Mouse (Mus musculus): ENCODE results near the gene Tmem159. TPM values are rescaled to one million over a fixed set of nuclear protein-coding genes. Genes with fewer than 3 reads are reported as not detected.

Gene Tmem159
- 9.9 TPM for polyA plus RNA-seq (2012; fragmentation: generic; extraction: Trizol)

DNA sequence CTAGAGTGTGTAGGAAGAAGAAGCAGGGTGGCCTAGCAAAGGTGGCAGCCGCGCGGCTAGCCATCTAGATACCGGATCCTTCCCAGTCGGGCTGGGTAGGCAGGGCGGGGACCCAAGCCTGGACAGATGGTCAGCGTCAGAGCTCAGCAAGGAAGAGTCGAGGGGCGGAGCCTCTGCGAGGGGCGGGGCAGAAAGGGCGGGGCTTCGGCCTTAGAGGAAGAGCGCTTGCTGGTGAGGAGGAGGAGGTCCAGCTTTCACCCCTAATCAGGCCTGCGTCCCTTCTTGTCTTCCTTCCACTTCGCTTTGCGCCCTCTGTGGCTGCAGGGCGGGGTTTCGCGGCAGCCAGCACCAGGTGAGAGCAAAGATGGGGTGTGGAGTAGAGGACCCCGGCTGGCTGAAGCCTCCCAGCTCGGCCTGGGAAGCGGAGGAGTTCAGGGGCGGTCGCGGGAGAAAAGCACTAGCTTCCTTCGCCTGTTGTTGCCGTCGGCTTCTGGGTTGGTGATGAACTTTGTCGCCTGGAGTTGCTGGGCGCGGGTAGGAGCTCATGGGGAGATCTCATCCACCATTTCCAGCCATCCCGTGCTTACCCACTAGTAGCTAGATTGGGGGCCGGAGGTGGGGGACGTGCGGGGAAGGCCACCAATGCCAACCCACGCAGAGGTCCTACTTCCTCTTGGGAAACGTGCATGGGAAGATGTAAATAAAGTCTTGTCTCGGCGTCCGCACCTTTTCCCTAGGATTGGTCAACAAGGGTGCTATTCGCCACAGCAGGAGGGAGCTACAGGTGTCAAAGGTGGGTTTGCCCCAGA lies at the start of gene Tmem159:
Tmem159 (plus strand) TSS at position 190 of the 809 bp plus-strand sequence.
- H3ac ChIP-seq (ENCODE audit: control insufficient read depth, insufficient read length) = no peak within 1 kb of the TSS
- H3K4me3 ChIP-seq = peak within 1 kb of the TSS; percentile 40
- TF ChIP-seq USF1 (IDR thresholded peaks at IDR 0.05; ENCODE audit: low read depth) = no peak
- TF ChIP-seq CEBPB (IDR thresholded peaks at IDR 0.05; ENCODE audit: insufficient read depth, poor library complexity, severe bottlenecking) = no peak
- no peak for TF ChIP-seq MAX (IDR thresholded peaks at IDR 0.05; ENCODE audit: low read depth)
- TF ChIP-seq POLR2AphosphoS2 (IDR thresholded peaks at IDR 0.05; ENCODE audit: insufficient read length, low read depth) = peak; percentile 63
- no peak for TF ChIP-seq REST (IDR thresholded peaks at IDR 0.05; ENCODE audit: insufficient read depth, insufficient read length)
- peak in 2 of 3 experiments; percentile 10 to 65 for TF ChIP-seq MYOG (IDR thresholded peaks at IDR 0.05; ENCODE audit: control insufficient read depth in 1 of 3, insufficient read depth in 1 of 3, insufficient read length in 2 of 3, low read depth in 2 of 3)
- peak in 2 of 3 experiments; percentile 31 to 52 for TF ChIP-seq MYOD1 (IDR thresholded peaks at IDR 0.05; ENCODE audit: control insufficient read depth in 1 of 3, insufficient read length in 2 of 3, low read depth in 2 of 3)
- peak; percentile 70 for TF ChIP-seq POLR2A (IDR thresholded peaks at IDR 0.05; ENCODE audit: insufficient read length, low read depth)
- no peaks in the 10 kb centered on the region for H3K27me3 ChIP-seq (ENCODE audit: control insufficient read depth, insufficient read depth, insufficient read length)
- peak within 1 kb of the TSS; percentile 76 for H3K4me2 ChIP-seq (ENCODE audit: low read depth)
- H3K36me3 ChIP-seq (ENCODE audit: control insufficient read depth, insufficient read depth) = no peaks in the 10 kb centered on the region
- no peaks in the 10 kb centered on the region for H3K79me2 ChIP-seq (ENCODE audit: control insufficient read depth, insufficient read depth)

DNA sequence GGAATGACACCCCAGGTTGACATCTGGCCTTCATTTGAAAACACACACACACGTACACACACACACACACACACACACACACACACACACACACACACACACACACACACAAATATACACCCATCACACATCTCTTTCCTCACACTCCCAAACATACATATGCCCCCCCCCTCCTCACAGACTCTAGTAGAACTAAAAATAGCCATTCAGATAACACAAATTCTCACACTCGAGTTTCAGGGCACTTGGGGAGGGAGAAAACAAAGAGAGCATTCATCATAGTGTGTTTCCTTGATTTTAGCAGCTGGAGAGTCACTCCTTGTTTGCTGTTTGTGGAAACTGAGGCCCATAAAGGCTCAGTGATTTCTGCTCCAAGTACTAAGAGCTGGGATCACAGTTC lies 48.1 kb upstream of the Tmem159 start:
- H3K79me2 ChIP-seq (ENCODE audit: control insufficient read depth, insufficient read depth) = no peaks in the 10 kb centered on the region
- no peak for TF ChIP-seq MYOD1 (IDR thresholded peaks at IDR 0.05; ENCODE audit: control insufficient read depth in 1 of 3, insufficient read length in 2 of 3, low read depth in 2 of 3)
- no peak for TF ChIP-seq POLR2AphosphoS2 (IDR thresholded peaks at IDR 0.05; ENCODE audit: insufficient read length, low read depth)
- TF ChIP-seq SRF (IDR thresholded peaks at IDR 0.05; ENCODE audit: control insufficient read depth, insufficient read length, low read depth) = no peak
- no peak for TF ChIP-seq REST (IDR thresholded peaks at IDR 0.05; ENCODE audit: insufficient read depth, insufficient read length)
- TF ChIP-seq E2F4 (IDR thresholded peaks at IDR 0.05; ENCODE audit: insufficient read depth) = no peak
- TF ChIP-seq USF1 (IDR thresholded peaks at IDR 0.05; ENCODE audit: low read depth) = no peak
- H3ac ChIP-seq (ENCODE audit: control insufficient read depth, insufficient read length) = no peak overlapping the region
- H3K4me3 ChIP-seq = no peak overlapping the region
- H3K4me2 ChIP-seq (ENCODE audit: low read depth) = no peak overlapping the region
- H3K36me3 ChIP-seq (ENCODE audit: control insufficient read depth, insufficient read depth) = no peaks in the 10 kb centered on the region
- H3K27me3 ChIP-seq (ENCODE audit: control insufficient read depth, insufficient read depth, insufficient read length) = no peaks in the 10 kb centered on the region

DNA sequence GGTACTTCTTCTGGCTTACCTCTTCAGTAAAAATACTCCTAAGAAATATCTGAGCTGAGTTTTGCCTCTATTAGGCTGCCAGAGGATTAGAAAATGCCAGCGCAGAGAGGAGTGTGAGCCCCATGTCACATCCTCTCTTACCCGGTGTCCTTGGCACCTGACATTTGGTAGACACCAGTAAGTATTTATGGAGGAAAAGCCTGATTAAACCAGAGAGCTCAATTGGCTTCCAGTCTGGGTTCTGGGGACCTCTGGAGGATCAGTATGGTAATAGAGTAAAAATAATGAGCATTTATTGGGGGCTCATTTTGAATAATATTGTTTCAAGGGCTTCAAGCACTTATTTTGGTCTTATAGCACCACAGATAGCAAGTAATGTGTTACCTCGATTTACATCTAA lies 46.7 kb upstream of the Tmem159 start:
- Histone ChIP-seq H3K4me2 (ENCODE audit: low read depth) (no peak overlapping the region), H3K79me2 (ENCODE audit: control insufficient read depth, insufficient read depth) (no peaks in the 10 kb centered on the region), H3K27me3 (ENCODE audit: control insufficient read depth, insufficient read depth, insufficient read length) (no peaks in the 10 kb centered on the region), H3ac (ENCODE audit: control insufficient read depth, insufficient read length) (no peak overlapping the region), H3K36me3 (ENCODE audit: control insufficient read depth, insufficient read depth) (no peaks in the 10 kb centered on the region), H3K4me3 (no peak overlapping the region)
- TF ChIP-seq E2F4 (IDR thresholded peaks at IDR 0.05; ENCODE audit: insufficient read depth) (no peak), MAX (IDR thresholded peaks at IDR 0.05; ENCODE audit: low read depth) (no peak), MYOD1 (IDR thresholded peaks at IDR 0.05; ENCODE audit: control insufficient read depth in 1 of 3, insufficient read length in 2 of 3, low read depth in 2 of 3) (no peak), TCF3 (IDR thresholded peaks at IDR 0.05; ENCODE audit: insufficient read length, low read depth) (no peak), TCF12 (IDR thresholded peaks at IDR 0.05; ENCODE audit: insufficient read depth, poor library complexity, severe bottlenecking) (no peak), SRF (IDR thresholded peaks at IDR 0.05; ENCODE audit: control insufficient read depth, insufficient read length, low read depth) (no peak), REST (IDR thresholded peaks at IDR 0.05; ENCODE audit: insufficient read depth, insufficient read length) (no peak), MYOG (IDR thresholded peaks at IDR 0.05; ENCODE audit: control insufficient read depth in 1 of 3, insufficient read depth in 1 of 3, insufficient read length in 2 of 3, low read depth in 2 of 3) (no peak), USF1 (IDR thresholded peaks at IDR 0.05; ENCODE audit: low read depth) (no peak), CEBPB (IDR thresholded peaks at IDR 0.05; ENCODE audit: insufficient read depth, poor library complexity, severe bottlenecking) (no peak)

DNA sequence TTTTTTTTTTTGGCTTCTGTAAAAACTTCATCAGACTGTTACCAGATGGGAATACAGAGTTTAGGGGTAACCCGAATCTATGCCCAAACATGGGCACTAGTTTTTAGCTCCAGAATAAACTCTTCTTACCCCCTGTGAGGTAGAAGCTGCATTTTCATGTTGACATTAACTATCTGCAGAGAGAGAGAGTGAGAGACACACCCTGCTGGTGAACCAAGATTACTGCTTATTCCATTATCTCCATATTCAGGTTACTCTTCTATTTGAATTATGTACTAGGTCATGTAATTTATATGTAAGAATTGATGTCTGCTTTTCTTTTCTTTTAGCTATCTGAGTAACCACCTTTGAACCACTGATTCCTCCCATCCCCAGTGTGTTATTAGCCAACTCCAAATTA lies 38.1 kb upstream of the Tmem159 start:
- no peak overlapping the region for H3K4me2 ChIP-seq (ENCODE audit: low read depth)
- no peaks in the 10 kb centered on the region for H3K79me2 ChIP-seq (ENCODE audit: control insufficient read depth, insufficient read depth)
- H3K27me3 ChIP-seq (ENCODE audit: control insufficient read depth, insufficient read depth, insufficient read length) = no peaks in the 10 kb centered on the region
- no peak for TF ChIP-seq USF1 (IDR thresholded peaks at IDR 0.05; ENCODE audit: low read depth)
- TF ChIP-seq POLR2A (IDR thresholded peaks at IDR 0.05; ENCODE audit: insufficient read length, low read depth) = no peak
- no peak for TF ChIP-seq TCF12 (IDR thresholded peaks at IDR 0.05; ENCODE audit: insufficient read depth, poor library complexity, severe bottlenecking)
- TF ChIP-seq POLR2AphosphoS2 (IDR thresholded peaks at IDR 0.05; ENCODE audit: insufficient read length, low read depth) = no peak
- no peak for TF ChIP-seq MYOG (IDR thresholded peaks at IDR 0.05; ENCODE audit: control insufficient read depth in 1 of 3, insufficient read depth in 1 of 3, insufficient read length in 2 of 3, low read depth in 2 of 3)
- no peak for TF ChIP-seq E2F4 (IDR thresholded peaks at IDR 0.05; ENCODE audit: insufficient read depth)
- no peak for TF ChIP-seq CEBPB (IDR thresholded peaks at IDR 0.05; ENCODE audit: insufficient read depth, poor library complexity, severe bottlenecking)
- no peak for TF ChIP-seq TCF3 (IDR thresholded peaks at IDR 0.05; ENCODE audit: insufficient read length, low read depth)
- TF ChIP-seq MYOD1 (IDR thresholded peaks at IDR 0.05; ENCODE audit: control insufficient read depth in 1 of 3, insufficient read length in 2 of 3, low read depth in 2 of 3) = no peak
- no peak for TF ChIP-seq SRF (IDR thresholded peaks at IDR 0.05; ENCODE audit: control insufficient read depth, insufficient read length, low read depth)
- no peak for TF ChIP-seq REST (IDR thresholded peaks at IDR 0.05; ENCODE audit: insufficient read depth, insufficient read length)
- no peak for TF ChIP-seq MAX (IDR thresholded peaks at IDR 0.05; ENCODE audit: low read depth)
- no peaks in the 10 kb centered on the region for H3K36me3 ChIP-seq (ENCODE audit: control insufficient read depth, insufficient read depth)
- H3K4me3 ChIP-seq = no peak overlapping the region
- H3ac ChIP-seq (ENCODE audit: control insufficient read depth, insufficient read length) = no peak overlapping the region

All from myocyte (in vitro differentiated cells).